Mouse (Mus musculus) stomach, postnatal 0 days (tissue): Measurements from ENCODE around the gene Gatad2a. TPM values are rescaled to one million over a fixed set of nuclear protein-coding genes. Genes with fewer than 3 reads are reported as not detected.

Experiments
- ATAC-seq: fragments of 200-750 bp; cut with Nextera tagmentation; 2 replicates; pipeline ENCODE4 v1.8.0; 2017; ENCODE audit not compliant: low FRiP score, low TSS enrichment
- DNase-seq: peaks from one replicate; pipeline ENCODE4 v3.0.0-alpha.2; 2016; ENCODE audit warnings: low spot score
- H3K27ac ChIP-seq: fragments of 300-500 bp; sonication (generic); replicated peaks from 2 replicates; pipeline ENCODE4 v1.5.1; 2014; ENCODE audit warnings: mild to moderate bottlenecking, control low read depth
- H3K27me3 ChIP-seq: fragments of 300-500 bp; sonication (generic); 2 replicates; pipeline ENCODE4 v1.6.1; 2014; ENCODE audit warnings: low read length; ENCODE audit not compliant: control insufficient read depth, insufficient read depth
- H3K36me3 ChIP-seq: fragments of 300-500 bp; sonication (generic); 2 replicates; pipeline ENCODE4 v1.6.1; 2014; ENCODE audit warnings: low read length, mixed read lengths; ENCODE audit not compliant: control insufficient read depth, insufficient read depth
- H3K4me1 ChIP-seq: fragments of 300-500 bp; sonication (generic); replicated peaks from 2 replicates; pipeline ENCODE4 v1.6.1; 2014; ENCODE audit warnings: antibody characterized with exemption; ENCODE audit not compliant: control insufficient read depth, insufficient read depth
- H3K4me2 ChIP-seq: fragments of 300-500 bp; sonication (generic); replicated peaks from 2 replicates; pipeline ENCODE4 v1.6.1; 2014; ENCODE audit warnings: low read depth, mild to moderate bottlenecking, control low read depth, moderate library complexity
- H3K4me3 ChIP-seq: fragments of 300-500 bp; sonication (generic); 2 replicates; pipeline ENCODE4 v1.5.1; 2014; ENCODE audit warnings: low read depth, low read length, control low read depth
- H3K9ac ChIP-seq: fragments of 300-500 bp; sonication (generic); 2 replicates; pipeline ENCODE4 v1.6.1; 2014; ENCODE audit warnings: mild to moderate bottlenecking, low read length, control low read depth, mixed read lengths
- H3K9me3 ChIP-seq: fragments of 300-500 bp; sonication (generic); 2 replicates; pipeline ENCODE4 v1.6.1; 2016; ENCODE audit warnings: low read length; ENCODE audit not compliant: control insufficient read depth
- CTCF ChIP-seq: IDR thresholded peaks from 2 replicates; pipeline ENCODE4 v1.5.1; 2016; ENCODE audit warnings: antibody characterized with exemption, low read depth, mild to moderate bottlenecking, moderate library complexity
- EP300 ChIP-seq: optimal IDR thresholded peaks from 2 replicates; pipeline ENCODE3; 2016; ENCODE audit warnings: antibody characterized with exemption
- WGBS: fragments of 180-500 bp; shearing (Covaris S2); extraction: QIAGEN DNeasy Blood & Tissue Kit; methylation state at CpG from one replicate; pipeline ENCODE4 v1.1.7; 2014; 5-methylcytosine and 5-hydroxymethylcytosine counted together
- polyA plus RNA-seq: library from polyadenylated mRNA; unstranded; fragments of >200 nt; fragmentation: Nextera tagmentation; extraction: Ambion mirVana; gene quantifications from 2 replicates; pipeline ENCODE4 v1.2.1, GENCODE M21; 2015

Gene Gatad2a
- polyA plus RNA-seq, 1 experiment from 2014 or later, result 32.4 TPM

DNA sequence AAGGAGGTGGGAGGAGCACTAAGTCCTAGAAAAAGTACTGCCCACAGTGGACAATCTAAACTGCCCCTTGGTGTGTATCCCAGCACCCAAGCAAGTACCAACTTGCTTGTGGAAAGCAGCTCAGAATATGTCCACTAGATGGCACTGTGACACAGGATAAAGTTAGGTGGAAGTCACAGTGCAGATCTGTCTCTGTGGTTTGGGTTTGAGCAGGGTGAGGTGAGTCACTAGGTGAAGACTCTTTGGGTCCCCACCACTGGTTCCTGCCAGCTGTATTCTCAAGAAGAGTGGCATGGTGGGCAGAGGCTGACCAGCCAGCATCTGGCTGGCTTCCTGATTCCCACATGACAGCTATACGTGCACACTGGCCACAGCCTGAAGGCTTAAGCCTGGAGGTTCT, 77.2 kb downstream of the Gatad2a start:
- no peaks in the 10 kb centered on the region for H3K27me3 ChIP-seq
- H3K9me3 ChIP-seq, result no peaks in the 10 kb centered on the region
- H3K27ac ChIP-seq, result no peak overlapping the region
- H3K4me3 ChIP-seq, result no peak overlapping the region
- DNase-seq, result peak; percentile 70
- H3K4me2 ChIP-seq, result no peak overlapping the region
- no peak overlapping the region for H3K9ac ChIP-seq
- peak; percentile 61 for ATAC-seq
- H3K36me3 ChIP-seq, result peaks cover 16% of the 10 kb centered on the region
- no peaks in the 10 kb centered on the region for H3K4me1 ChIP-seq
- no peak for TF ChIP-seq EP300
- peak; percentile 96 for TF ChIP-seq CTCF
- WGBS, result 39% methylated on average over 1 of the region's 1 CpGs

DNA sequence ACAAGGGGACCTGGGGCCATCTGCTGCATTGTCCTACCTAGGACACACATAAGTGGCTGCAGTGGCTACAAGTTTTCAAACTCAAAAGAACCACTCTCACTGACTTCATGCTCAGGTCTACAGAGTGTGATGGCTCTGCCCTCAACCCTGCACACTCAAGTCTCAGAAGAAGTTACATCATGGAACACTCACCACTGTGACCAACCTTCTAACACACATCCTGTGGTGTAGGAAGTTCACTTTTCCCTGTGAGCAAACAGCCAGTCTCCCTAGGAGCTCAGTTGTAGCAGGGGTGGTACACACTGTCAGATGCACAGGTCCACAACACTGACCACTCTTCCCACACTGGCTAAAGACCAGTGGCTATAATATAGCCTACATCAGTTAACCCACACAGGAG, 77.7 kb downstream of the Gatad2a start:
- H3K9me3 ChIP-seq, result no peaks in the 10 kb centered on the region
- no peaks in the 10 kb centered on the region for H3K4me1 ChIP-seq
- TF ChIP-seq CTCF (no peak), EP300 (no peak)
- H3K4me2 ChIP-seq, result no peak overlapping the region
- DNase-seq (no peak), ATAC-seq (no peak)
- no peak overlapping the region for H3K4me3 ChIP-seq
- no peak overlapping the region for H3K27ac ChIP-seq
- H3K36me3 ChIP-seq, result peaks cover 21% of the 10 kb centered on the region
- no peak overlapping the region for H3K9ac ChIP-seq
- H3K27me3 ChIP-seq, result no peaks in the 10 kb centered on the region

DNA sequence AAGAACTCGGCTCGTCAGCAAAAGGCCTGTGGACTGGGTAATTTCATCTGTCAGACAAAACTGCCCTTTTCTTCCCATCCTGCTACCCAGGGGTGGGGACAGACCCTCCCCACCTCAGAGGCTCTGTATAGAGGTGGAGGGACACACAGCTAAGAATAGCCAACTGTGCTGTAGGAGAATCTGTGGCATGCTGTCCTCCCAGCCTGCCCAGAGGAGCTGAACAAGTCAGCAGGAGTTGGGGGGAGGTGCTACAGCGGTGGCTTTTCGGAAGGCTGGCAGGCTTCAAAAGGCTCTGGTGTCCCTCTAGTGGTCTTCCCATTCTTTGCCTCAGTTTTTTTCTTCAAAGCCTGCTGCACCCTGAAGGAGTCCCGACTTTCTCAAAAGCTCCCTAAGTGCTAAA, 80.4 kb downstream of the Gatad2a start:
- Histone ChIP-seq H3K4me2 (no peak overlapping the region), H3K27ac (0 out of 2 replicates have a peak overlapping the region, but pooled peaks have one; percentile 18), H3K9me3 (no peaks in the 10 kb centered on the region), H3K4me3 (no peak overlapping the region), H3K36me3 (peaks cover 37% of the 10 kb centered on the region), H3K27me3 (no peaks in the 10 kb centered on the region), H3K9ac (no peak overlapping the region), H3K4me1 (no peaks in the 10 kb centered on the region)
- 35% methylated on average over 5 of the region's 5 CpGs for WGBS
- TF ChIP-seq CTCF (peak; percentile 64), EP300 (no peak)
- ATAC-seq, result no peak; the same call in 1 of the 2 replicates
- no peak for DNase-seq

DNA sequence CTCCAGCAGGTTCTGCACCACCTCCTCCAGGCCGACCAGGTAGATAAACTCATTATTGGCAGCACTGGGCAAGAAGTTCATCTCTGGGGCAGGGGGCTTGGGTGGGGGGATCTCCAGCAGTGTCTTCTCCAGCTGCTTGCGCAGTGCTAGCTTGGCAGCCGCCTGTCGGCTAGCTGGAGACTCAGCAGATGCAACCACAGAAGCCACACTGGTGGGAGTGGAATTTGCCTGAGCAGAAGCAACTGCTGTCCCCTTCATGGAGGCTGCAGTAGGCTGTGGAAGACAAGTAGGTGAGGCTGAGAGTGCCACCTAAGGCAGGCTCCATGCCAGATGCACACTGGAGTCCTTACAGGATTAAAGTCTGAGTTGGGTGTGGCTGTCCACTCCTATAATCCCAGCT, 81.7 kb downstream of the Gatad2a start:
- H3K27ac ChIP-seq, result no peak overlapping the region
- no peaks in the 10 kb centered on the region for H3K9me3 ChIP-seq
- H3K36me3 ChIP-seq, result peaks cover 44% of the 10 kb centered on the region
- TF ChIP-seq EP300 (no peak), CTCF (no peak)
- ATAC-seq (no peak), DNase-seq (no peak)
- WGBS, result 85% methylated on average over 4 of the region's 4 CpGs
- no peaks in the 10 kb centered on the region for H3K27me3 ChIP-seq
- H3K4me1 ChIP-seq, result no peaks in the 10 kb centered on the region
- no peak overlapping the region for H3K9ac ChIP-seq
- H3K4me3 ChIP-seq, result no peak overlapping the region
- H3K4me2 ChIP-seq, result no peak overlapping the region

DNA sequence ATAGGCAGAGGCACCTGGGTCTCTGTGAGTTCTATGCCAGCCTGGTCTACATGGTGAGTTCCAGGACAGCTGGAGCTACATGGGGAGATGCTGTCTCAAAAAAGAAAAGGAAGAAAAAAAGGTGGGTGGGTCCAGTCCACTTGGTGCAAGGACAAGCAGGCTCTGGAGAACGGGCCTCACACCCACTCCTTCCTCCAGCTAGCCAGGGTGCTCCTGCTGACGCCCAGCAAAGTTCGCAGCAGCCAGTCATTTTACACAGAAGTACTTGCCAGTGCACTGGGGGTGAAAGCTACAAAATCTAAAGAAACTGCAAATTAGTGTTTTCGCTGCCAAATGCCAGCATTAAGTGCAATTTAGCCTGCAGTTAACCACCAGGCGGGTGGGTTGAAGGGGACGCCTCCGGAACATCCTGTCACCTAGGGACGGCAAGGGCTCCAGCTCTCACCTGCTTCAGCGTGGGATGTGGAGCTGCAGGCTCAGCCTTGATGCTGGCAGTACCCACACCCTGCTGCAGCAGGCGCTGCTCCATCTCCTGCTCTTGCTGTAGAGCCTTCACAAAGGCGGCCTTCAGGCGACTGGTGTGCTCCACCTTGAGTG, 83.6 kb downstream of the Gatad2a start:
- Histone ChIP-seq H3K27ac (no peak overlapping the region), H3K9me3 (no peaks in the 10 kb centered on the region), H3K9ac (no peak overlapping the region), H3K27me3 (no peaks in the 10 kb centered on the region), H3K4me3 (no peak overlapping the region), H3K4me2 (no peak overlapping the region), H3K4me1 (no peaks in the 10 kb centered on the region), H3K36me3 (peaks cover 57% of the 10 kb centered on the region)
- ATAC-seq (no peak), DNase-seq (no peak)
- WGBS, result 87% methylated on average over 12 of the region's 12 CpGs
- TF ChIP-seq EP300, result no peak
- TF ChIP-seq CTCF, result no peak

DNA sequence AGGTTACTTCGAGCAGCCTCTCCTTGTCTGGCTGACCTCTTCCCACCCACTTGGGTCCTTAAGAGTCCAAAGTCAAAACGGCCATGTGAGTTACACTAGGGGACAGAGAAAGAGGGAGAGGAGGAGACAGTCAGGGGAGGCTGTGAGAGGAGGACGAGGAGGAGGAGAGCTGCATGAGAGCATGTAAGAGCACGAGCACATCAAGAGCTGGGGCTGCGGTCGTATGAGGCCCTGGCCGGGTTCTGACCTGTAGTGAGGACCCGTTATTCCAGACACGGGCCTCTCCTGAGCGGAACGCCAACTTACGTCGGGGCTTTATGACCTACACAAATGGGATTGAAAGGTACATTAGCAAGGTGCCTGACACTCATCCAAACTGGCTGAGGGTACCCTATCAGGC, 84.3 kb downstream of the Gatad2a start:
- H3K4me3 ChIP-seq, result no peak overlapping the region
- H3K27me3 ChIP-seq, result no peaks in the 10 kb centered on the region
- H3K36me3 ChIP-seq, result peaks cover 59% of the 10 kb centered on the region
- DNase-seq (no peak), ATAC-seq (no peak)
- WGBS, result 88% methylated on average over 13 of the region's 13 CpGs
- no peaks in the 10 kb centered on the region for H3K4me1 ChIP-seq
- H3K27ac ChIP-seq, result no peak overlapping the region
- no peaks in the 10 kb centered on the region for H3K9me3 ChIP-seq
- no peak overlapping the region for H3K9ac ChIP-seq
- no peak overlapping the region for H3K4me2 ChIP-seq
- TF ChIP-seq CTCF, result no peak
- no peak for TF ChIP-seq EP300
